Mouse (Mus musculus) neural tube, embryonic 12.5 days (tissue): ENCODE data around the gene Fam168a. TPM values are rescaled to one million over a fixed set of nuclear protein-coding genes. Genes with fewer than 3 reads are reported as not detected.

Experiments used
- ATAC-seq: fragments of 200-750 bp; cut with Nextera tagmentation; 2 replicates; pipeline ENCODE4 v1.8.0; 2017; ENCODE audit warnings: low read depth, mild to moderate bottlenecking, moderate TSS enrichment, moderate library complexity; ENCODE audit not compliant: low FRiP score
- H3K27ac ChIP-seq: fragments of 300-500 bp; sonication (generic); 2 replicates; pipeline ENCODE4 v1.5.1; 2016
- H3K27me3 ChIP-seq: fragments of 300-500 bp; sonication (generic); replicated peaks from 2 replicates; pipeline ENCODE4 v1.6.1; 2016; ENCODE audit warnings: mild to moderate bottlenecking
- H3K36me3 ChIP-seq: fragments of 300-500 bp; sonication (generic); 2 replicates; pipeline ENCODE4 v1.6.1; 2016; ENCODE audit warnings: mild to moderate bottlenecking
- H3K4me1 ChIP-seq: fragments of 300-500 bp; sonication (generic); 2 replicates; pipeline ENCODE4 v1.6.1; 2016
- H3K4me2 ChIP-seq: fragments of 300-500 bp; sonication (generic); replicated peaks from 2 replicates; pipeline ENCODE4 v1.6.1; 2016; ENCODE audit warnings: mild to moderate bottlenecking
- H3K4me3 ChIP-seq: fragments of 300-500 bp; sonication (generic); 2 replicates; pipeline ENCODE4 v1.5.1; 2016
- H3K9ac ChIP-seq: fragments of 300-500 bp; sonication (generic); 2 replicates; pipeline ENCODE4 v1.6.1; 2016; ENCODE audit warnings: mild to moderate bottlenecking
- H3K9me3 ChIP-seq: fragments of 300-500 bp; sonication (generic); 2 replicates; pipeline ENCODE4 v1.6.1; 2016; ENCODE audit warnings: mild to moderate bottlenecking
- WGBS: fragments of 180-500 bp; shearing (Covaris S2); methylation state at CpG from one replicate; pipeline ENCODE4 v1.1.7; 2016; 5-methylcytosine and 5-hydroxymethylcytosine counted together
- polyA plus RNA-seq: library from polyadenylated mRNA; unstranded; fragments of >200 nt; fragmentation: Nextera tagmentation; extraction: Ambion mirVana; gene quantifications from 2 replicates; pipeline ENCODE4 v1.2.1, GENCODE M21; 2016

Fam168a gene
- polyA plus RNA-seq, 1 experiment from 2014 or later: 58.2 TPM

GRCm38 (mm10) chr7:100767568-100767967, 61.1 kb downstream of the Fam168a start:
- 43% methylated on average over 3 of the region's 3 CpGs for WGBS
- Histone ChIP-seq H3K4me2 (no peak overlapping the region), H3K27ac (no peak overlapping the region), H3K27me3 (no peaks in the 10 kb centered on the region), H3K9ac (no peak overlapping the region), H3K4me3 (no peak overlapping the region), H3K4me1 (no peaks in the 10 kb centered on the region), H3K9me3 (no peaks in the 10 kb centered on the region), H3K36me3 (no peaks in the 10 kb centered on the region)
- ATAC-seq: no peak

GRCm38 (mm10) chr7:100768009-100768408, 61.6 kb downstream of the Fam168a start:
- H3K4me1 ChIP-seq: no peaks in the 10 kb centered on the region
- no peaks in the 10 kb centered on the region for H3K27me3 ChIP-seq
- no peak overlapping the region for H3K27ac ChIP-seq
- no peaks in the 10 kb centered on the region for H3K36me3 ChIP-seq
- no peak overlapping the region for H3K4me2 ChIP-seq
- no peaks in the 10 kb centered on the region for H3K9me3 ChIP-seq
- WGBS: 93% methylated on average over 3 of the region's 3 CpGs
- H3K4me3 ChIP-seq: no peak overlapping the region
- no peak overlapping the region for H3K9ac ChIP-seq
- ATAC-seq: no peak

- ATAC-seq: no peak
Measured at GRCm38 (mm10) chr7:100769534-100770083, 63.2 kb downstream of the Fam168a start.

GRCm38 (mm10) chr7:100770669-100771341, 64.4 kb downstream of the Fam168a start:
- no peak for ATAC-seq
- WGBS: 94% methylated on average over 2 of the region's 2 CpGs
- H3K9me3 ChIP-seq: no peaks in the 10 kb centered on the region
- H3K36me3 ChIP-seq: no peaks in the 10 kb centered on the region; the same call in 1 of the 2 replicates
- no peak overlapping the region for H3K27ac ChIP-seq
- H3K4me2 ChIP-seq: no peak overlapping the region
- no peak overlapping the region for H3K9ac ChIP-seq
- H3K4me3 ChIP-seq: no peak overlapping the region
- H3K27me3 ChIP-seq: no peaks in the 10 kb centered on the region
- H3K4me1 ChIP-seq: no peaks in the 10 kb centered on the region

More at GRCm38 (mm10) chr7:100769534-100770083, 63.2 kb downstream of the Fam168a start:
- Histone ChIP-seq H3K27ac (no peak overlapping the region), H3K4me3 (no peak overlapping the region), H3K9ac (no peak overlapping the region), H3K9me3 (no peaks in the 10 kb centered on the region), H3K4me1 (no peaks in the 10 kb centered on the region), H3K27me3 (no peaks in the 10 kb centered on the region), H3K4me2 (no peak overlapping the region), H3K36me3 (no peaks in the 10 kb centered on the region; the same call in 1 of the 2 replicates)
- WGBS: 93% methylated on average over 7 of the region's 7 CpGs

- Histone ChIP-seq H3K4me2 (no peak overlapping the region), H3K36me3 (no peaks in the 10 kb centered on the region; the same call in 1 of the 2 replicates), H3K27ac (no peak overlapping the region), H3K9ac (no peak overlapping the region), H3K27me3 (no peaks in the 10 kb centered on the region), H3K9me3 (no peaks in the 10 kb centered on the region), H3K4me3 (no peak overlapping the region), H3K4me1 (no peaks in the 10 kb centered on the region)
- WGBS: 88% methylated on average over 1 of the region's 1 CpGs
- ATAC-seq: no peak
Measured at GRCm38 (mm10) chr7:100774189-100774588, 67.8 kb downstream of the Fam168a start.

GRCm38 (mm10) chr7:100775810-100776209, 69.4 kb downstream of the Fam168a start:
- WGBS: 91% methylated on average over 1 of the region's 1 CpGs
- Histone ChIP-seq H3K4me2 (no peak overlapping the region), H3K27me3 (no peaks in the 10 kb centered on the region), H3K9me3 (no peaks in the 10 kb centered on the region), H3K4me1 (no peaks in the 10 kb centered on the region), H3K36me3 (no peaks in the 10 kb centered on the region; the same call in 1 of the 2 replicates), H3K9ac (no peak overlapping the region), H3K4me3 (no peak overlapping the region), H3K27ac (no peak overlapping the region)
- ATAC-seq: no peak

GRCm38 (mm10) chr7:100780192-100780591, 73.8 kb downstream of the Fam168a start:
- H3K27ac ChIP-seq: no peak overlapping the region
- no peak overlapping the region for H3K9ac ChIP-seq
- H3K9me3 ChIP-seq: no peaks in the 10 kb centered on the region
- no peak for ATAC-seq
- no peaks in the 10 kb centered on the region for H3K4me1 ChIP-seq
- H3K36me3 ChIP-seq: no peaks in the 10 kb centered on the region
- H3K4me3 ChIP-seq: no peak overlapping the region
- no peak overlapping the region for H3K4me2 ChIP-seq
- WGBS: 90% methylated on average over 7 of the region's 7 CpGs
- H3K27me3 ChIP-seq: no peaks in the 10 kb centered on the region

GRCm38 (mm10) chr7:100784650-100785049, 78.2 kb downstream of the Fam168a start:
- Histone ChIP-seq H3K9ac (no peak overlapping the region), H3K4me1 (peaks cover 6% of the 10 kb centered on the region), H3K27ac (no peak overlapping the region), H3K4me3 (no peak overlapping the region), H3K9me3 (no peaks in the 10 kb centered on the region), H3K4me2 (no peak overlapping the region), H3K27me3 (no peaks in the 10 kb centered on the region), H3K36me3 (no peaks in the 10 kb centered on the region)
- ATAC-seq: no peak
- WGBS: 39% methylated on average over 2 of the region's 2 CpGs

- WGBS: 47% methylated on average over 4 of the region's 4 CpGs
- Histone ChIP-seq H3K27ac (no peak overlapping the region), H3K4me3 (no peak overlapping the region), H3K9me3 (no peaks in the 10 kb centered on the region), H3K27me3 (no peaks in the 10 kb centered on the region), H3K9ac (no peak overlapping the region), H3K4me2 (no peak overlapping the region), H3K36me3 (no peaks in the 10 kb centered on the region), H3K4me1 (peaks cover 7% of the 10 kb centered on the region)
- ATAC-seq: no peak
Measured at GRCm38 (mm10) chr7:100785426-100785825, 79.0 kb downstream of the Fam168a start.

GRCm38 (mm10) chr7:100786078-100786477, 79.6 kb downstream of the Fam168a start:
- no peak overlapping the region for H3K4me2 ChIP-seq
- ATAC-seq: no peak
- H3K27ac ChIP-seq: no peak overlapping the region
- WGBS: 53% methylated on average over 1 of the region's 1 CpGs
- no peak overlapping the region for H3K9ac ChIP-seq
- no peak overlapping the region for H3K4me3 ChIP-seq
- H3K27me3 ChIP-seq: no peaks in the 10 kb centered on the region
- H3K36me3 ChIP-seq: no peaks in the 10 kb centered on the region
- H3K4me1 ChIP-seq: peaks cover 7% of the 10 kb centered on the region
- no peaks in the 10 kb centered on the region for H3K9me3 ChIP-seq

- Histone ChIP-seq H3K9me3 (no peaks in the 10 kb centered on the region), H3K36me3 (no peaks in the 10 kb centered on the region), H3K4me2 (no peak overlapping the region), H3K27ac (no peak overlapping the region), H3K4me1 (peaks cover 7% of the 10 kb centered on the region), H3K27me3 (no peaks in the 10 kb centered on the region), H3K9ac (no peak overlapping the region), H3K4me3 (no peak overlapping the region)
- 75% methylated on average over 1 of the region's 1 CpGs for WGBS
- ATAC-seq: no peak
Measured at GRCm38 (mm10) chr7:100788291-100788690, 81.9 kb downstream of the Fam168a start.

GRCm38 (mm10) chr7:100798810-100799209, 92.4 kb downstream of the Fam168a start:
- Histone ChIP-seq H3K9me3 (no peaks in the 10 kb centered on the region), H3K4me1 (no peaks in the 10 kb centered on the region), H3K4me2 (no peak overlapping the region), H3K36me3 (no peaks in the 10 kb centered on the region), H3K9ac (no peak overlapping the region), H3K4me3 (no peak overlapping the region), H3K27me3 (no peaks in the 10 kb centered on the region), H3K27ac (no peak overlapping the region)
- 68% methylated on average over 3 of the region's 3 CpGs for whole genome bisulfite sequencing
- ATAC-seq: no peak

- no peak overlapping the region for H3K4me2 ChIP-seq
- H3K9ac ChIP-seq: no peak overlapping the region
- H3K36me3 ChIP-seq: no peaks in the 10 kb centered on the region
- no peaks in the 10 kb centered on the region for H3K9me3 ChIP-seq
- no peaks in the 10 kb centered on the region for H3K4me1 ChIP-seq
- 75% methylated on average over 2 of the region's 2 CpGs for WGBS
- ATAC-seq: no peak
- no peak overlapping the region for H3K27ac ChIP-seq
- no peak overlapping the region for H3K4me3 ChIP-seq
- no peaks in the 10 kb centered on the region for H3K27me3 ChIP-seq
Measured at GRCm38 (mm10) chr7:100805391-100805790, 99.0 kb downstream of the Fam168a start.
